Mouse (Mus musculus): ENCODE measurements around the gene Ldlrad1. TPM values are rescaled to one million over a fixed set of nuclear protein-coding genes. Genes with fewer than 3 reads are reported as not detected.

Ldlrad1 gene
- total RNA-seq, 2 experiments from 2014 or later = not detected

- no peak for DNase-seq (ENCODE audit: low spot score in 2 of 2)
Observed at GRCm38 (mm10) chr4:107210483-107211097, 1.6 kb downstream of the Ldlrad1 start.

DNA sequence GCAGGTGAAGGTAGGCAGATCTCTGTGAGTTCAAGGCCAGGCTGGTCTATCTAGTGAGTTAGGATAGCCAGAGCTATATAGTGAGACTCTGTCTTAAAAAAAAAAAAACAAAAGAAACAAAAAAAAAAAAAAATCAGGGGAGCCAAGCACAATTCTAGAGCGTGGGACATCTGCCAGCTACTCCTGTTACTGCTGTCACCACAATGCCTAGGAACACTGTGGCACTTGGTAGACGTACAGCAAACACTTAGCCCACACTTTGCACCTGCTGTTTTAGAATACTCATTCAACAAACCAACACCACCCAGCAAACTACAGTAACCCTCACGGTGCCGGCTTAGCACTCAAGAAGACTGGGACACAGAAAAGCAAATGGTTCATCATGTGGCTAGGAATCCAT, 2.5 kb downstream of the Ldlrad1 start:
- DNase-seq (ENCODE audit: low spot score in 2 of 2) = peak in 1 of 2 experiments; percentile 9

DNA sequence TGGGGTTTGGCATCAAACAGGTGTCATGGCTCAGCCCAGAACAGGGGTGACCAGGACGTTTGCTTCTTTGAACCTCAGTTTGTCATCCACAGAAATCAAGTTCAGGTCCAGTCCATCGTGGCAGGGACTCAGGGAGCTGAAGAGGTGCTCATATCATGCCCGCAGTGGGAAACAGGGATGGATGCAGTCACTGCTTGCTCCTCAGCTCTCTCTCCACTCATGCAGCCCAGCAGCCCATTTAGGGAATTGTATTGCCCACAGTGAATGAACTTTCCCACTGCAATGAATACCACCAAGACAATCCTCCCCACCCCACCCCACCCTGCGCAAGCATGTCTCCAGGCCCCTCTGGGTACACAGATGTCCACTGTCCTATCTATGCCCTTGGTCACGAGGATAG, 3.0 kb downstream of the Ldlrad1 start:
- DNase-seq (ENCODE audit: low spot score in 2 of 2) = no peak

DNA sequence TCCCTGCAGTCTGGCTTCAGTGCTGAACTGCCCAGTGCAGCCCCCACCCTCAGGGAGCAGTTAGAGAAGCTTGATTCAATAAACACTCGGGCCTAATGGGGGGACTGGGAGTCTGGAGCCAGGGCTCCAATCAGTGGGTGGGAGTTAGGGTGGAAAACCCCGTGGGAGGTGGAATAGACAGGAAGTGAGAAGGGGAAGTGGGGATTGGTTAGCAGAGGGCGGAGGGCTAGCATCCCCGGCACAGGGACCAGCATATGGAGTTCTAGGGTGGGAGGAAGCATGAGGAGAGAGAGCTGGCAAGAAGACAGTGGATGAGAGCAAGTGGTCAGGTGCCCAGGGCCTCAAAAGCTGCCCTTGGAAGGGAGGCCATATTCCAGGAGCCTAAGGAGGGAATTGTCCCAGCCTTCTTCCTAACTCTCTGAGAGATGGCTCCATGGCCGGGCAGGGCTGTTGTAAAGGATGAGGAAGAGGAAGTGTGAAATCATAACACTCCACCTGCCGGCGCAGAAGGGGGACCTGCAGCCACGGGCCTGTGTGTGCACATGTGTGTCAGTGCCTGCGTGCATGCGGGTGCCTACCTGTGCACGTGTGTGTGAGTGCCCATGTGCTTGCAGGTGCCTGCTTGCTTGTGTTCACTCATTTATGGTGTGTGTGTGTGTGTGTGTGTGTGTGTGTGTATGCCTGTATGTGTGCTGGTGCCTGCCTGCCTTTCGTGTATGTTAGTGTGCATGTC, 4.5 kb downstream of the Ldlrad1 start:
- DNase-seq (ENCODE audit: low spot score in 2 of 2) = no peak

DNA sequence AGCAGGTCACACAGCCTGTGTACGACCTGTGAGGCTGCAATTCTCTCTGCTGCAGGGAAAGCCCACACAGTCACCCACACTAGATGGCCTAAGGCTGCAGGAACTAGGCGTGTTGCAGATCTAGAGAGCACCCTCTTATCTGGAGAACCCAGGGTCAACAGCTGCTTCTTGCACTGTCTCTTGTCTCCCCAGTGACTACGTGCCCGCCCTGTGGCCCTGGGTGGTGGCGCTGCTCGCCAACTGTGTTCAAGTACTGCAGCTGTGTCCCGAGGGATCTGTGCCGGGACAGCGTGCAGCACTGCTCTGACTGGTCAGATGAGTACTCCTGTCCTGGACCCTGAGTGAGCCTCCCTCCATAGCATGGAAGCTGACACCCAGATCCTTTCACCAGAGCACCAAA, 8.6 kb downstream of the Ldlrad1 start:
- DNase-seq (ENCODE audit: low spot score in 2 of 2) = no peak

DNA sequence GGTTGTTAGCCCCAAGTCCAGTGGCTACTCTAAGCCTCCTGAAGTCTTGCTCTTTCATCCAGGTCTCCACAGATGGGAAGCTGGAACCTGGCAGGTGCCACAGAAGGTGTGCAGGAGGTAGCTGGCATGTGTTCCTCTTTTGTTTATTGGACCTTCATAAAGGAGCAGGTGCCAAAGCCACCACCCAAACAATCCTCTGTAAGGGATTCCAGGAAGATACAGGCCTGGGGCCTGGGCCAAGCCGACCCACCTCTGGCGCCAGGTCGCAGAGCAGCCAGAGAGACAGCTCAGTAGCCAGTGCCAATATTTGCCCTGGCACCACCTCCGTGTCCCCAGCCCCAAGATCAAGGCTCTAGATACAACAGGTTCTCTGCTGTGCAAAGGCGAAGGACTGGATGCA, 12.5 kb downstream of the Ldlrad1 start:
- DNase-seq (ENCODE audit: low spot score in 2 of 2) = no peak

- DNase-seq (ENCODE audit: low spot score in 2 of 2) = no peak
Observed at GRCm38 (mm10) chr4:107223225-107224204, 14.5 kb downstream of the Ldlrad1 start.

DNA sequence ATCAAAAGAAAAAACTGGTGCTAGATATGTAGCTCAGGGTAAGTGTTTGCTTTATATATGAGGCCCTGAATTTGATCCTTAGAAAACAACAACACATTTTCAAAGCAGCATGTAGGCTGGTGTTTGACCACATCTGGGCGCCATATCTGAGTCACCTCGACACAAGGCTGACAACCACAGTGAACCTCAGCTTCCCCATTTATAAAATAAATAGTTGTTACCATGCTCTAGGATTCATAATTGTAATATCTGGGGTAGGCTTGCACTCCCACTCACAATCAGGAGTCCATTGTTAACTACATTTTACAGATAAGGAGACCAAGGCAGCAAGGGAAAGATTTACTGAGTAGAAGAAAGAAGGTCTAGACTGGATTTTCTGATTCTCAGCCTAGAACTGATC, 17.3 kb downstream of the Ldlrad1 start:
- DNase-seq (ENCODE audit: low spot score in 2 of 2) = no peak

- no peak for DNase-seq (ENCODE audit: low spot score in 2 of 2)
Observed at GRCm38 (mm10) chr4:107232219-107232618, 23.2 kb downstream of the Ldlrad1 start.

DNA sequence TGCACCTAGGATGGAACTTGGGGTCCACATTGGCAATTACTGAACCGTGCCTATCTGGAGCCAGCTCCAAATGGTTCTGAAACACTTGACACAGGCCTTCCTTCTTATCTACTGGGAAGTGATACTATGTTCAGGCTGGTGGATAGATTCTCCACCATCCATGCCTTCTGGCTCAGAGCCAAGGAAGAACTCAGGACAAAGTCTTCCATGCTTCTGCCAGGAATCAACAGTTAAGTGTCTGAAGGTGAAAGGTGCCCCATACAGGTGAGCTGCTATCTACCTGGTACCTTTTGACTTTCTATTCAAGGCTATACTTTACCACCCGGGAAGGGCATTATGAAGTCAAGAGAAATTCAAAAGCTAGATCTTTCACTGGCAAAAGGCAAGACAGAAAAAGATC, 29.3 kb downstream of the Ldlrad1 start:
- no peak for DNase-seq (ENCODE audit: low spot score in 2 of 2)

GRCm38 (mm10) chr4:107240196-107240595, 31.2 kb downstream of the Ldlrad1 start:
- no peak for DNase-seq (ENCODE audit: low spot score in 2 of 2)

- no peak for DNase-seq (ENCODE audit: low spot score in 2 of 2)
Observed at GRCm38 (mm10) chr4:107243365-107244333, 34.7 kb downstream of the Ldlrad1 start.

- DNase-seq (ENCODE audit: low spot score in 2 of 2) = no peak
Observed at GRCm38 (mm10) chr4:107245368-107245767, 36.4 kb downstream of the Ldlrad1 start.

DNA sequence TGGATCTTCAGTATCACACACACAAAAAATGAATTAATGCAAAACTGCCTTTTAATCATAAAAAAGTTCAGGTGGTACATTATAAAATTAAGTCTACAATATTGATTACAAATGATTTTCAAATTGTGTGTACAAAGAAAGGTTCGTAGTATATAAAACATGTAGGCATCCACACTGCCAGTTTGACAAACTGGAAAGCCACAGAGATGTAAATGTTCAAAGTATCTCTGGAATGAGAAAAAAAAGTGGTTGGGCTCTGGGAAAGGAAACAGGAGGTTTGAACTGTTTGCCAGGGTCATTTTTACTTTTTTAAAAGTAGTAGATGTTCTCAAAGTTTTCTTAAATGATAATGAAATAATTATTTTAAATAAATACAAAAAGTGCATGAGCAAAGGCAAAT, 37.1 kb downstream of the Ldlrad1 start:
- DNase-seq (ENCODE audit: low spot score in 2 of 2) = no peak

DNA sequence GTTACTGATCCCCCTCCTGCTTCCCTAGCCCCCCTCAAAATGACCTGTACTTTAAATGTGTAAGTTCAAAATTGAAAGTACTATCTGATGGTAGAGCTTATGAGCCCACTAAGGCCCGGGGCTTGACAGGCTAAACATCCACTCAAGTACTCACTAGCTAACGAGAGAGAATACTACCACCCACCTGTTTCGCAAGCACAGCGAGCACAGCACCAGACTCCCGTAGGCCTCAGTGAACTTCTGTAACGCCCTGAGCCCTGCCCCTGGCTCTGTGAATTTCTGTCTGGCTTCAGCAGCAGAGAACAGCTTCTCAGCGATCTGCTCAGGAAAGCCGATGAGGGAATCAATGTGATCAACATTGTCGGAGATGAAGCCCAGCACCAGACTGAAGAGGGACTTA, 38.1 kb downstream of the Ldlrad1 start:
- no peak for DNase-seq (ENCODE audit: low spot score in 2 of 2)

- no peak for DNase-seq (ENCODE audit: low spot score in 2 of 2)
Observed at GRCm38 (mm10) chr4:107248061-107248460, 39.1 kb downstream of the Ldlrad1 start.

GRCm38 (mm10) chr4:107249471-107249870, 40.5 kb downstream of the Ldlrad1 start:
- no peak for DNase-seq (ENCODE audit: low spot score in 2 of 2)

GRCm38 (mm10) chr4:107250494-107250893, 41.5 kb downstream of the Ldlrad1 start:
- DNase-seq (ENCODE audit: low spot score in 2 of 2) = peak; percentile 31 to 51

- DNase-seq (ENCODE audit: low spot score in 2 of 2) = no peak
Observed at GRCm38 (mm10) chr4:107252522-107252921, 43.5 kb downstream of the Ldlrad1 start.

All from left cerebral cortex, adult 18-20 months (tissue).